Mouse (Mus musculus) megakaryocyte, adult 5-6 weeks (primary cell): Measurements from ENCODE around the gene Riiad1. TPM values are rescaled to one million over a fixed set of nuclear protein-coding genes. Genes with fewer than 3 reads are reported as not detected.

ENCODE experiments used
- ATAC-seq: 2 replicates; pipeline ENCODE4 v1.8.0; 2016; ENCODE audit warnings: mild to moderate bottlenecking, inconsistent platforms; ENCODE audit not compliant: poor library complexity, severe bottlenecking
- total RNA-seq, 2 experiments: library from RNA; stranded (forward) in 1 of 2; stranded (reverse) in 1 of 2; fragments of 153-499, 151-499 nt in 1 of 2; fragments of 221-1000, 200-1000 nt in 1 of 2; gene quantifications; 2 replicates each; pipeline versions ENCODE4 v1.2.3 to v1.2.4; 2015 to 2017

Gene Riiad1
- total RNA-seq, 2 experiments from 2014 or later: 1.1 TPM; not detected in 1

- no peak for ATAC-seq
Measured at GRCm38 (mm10) chr3:94465632-94466430, 14.3 kb downstream of the Riiad1 start.

GRCm38 (mm10) chr3:94463926-94464578 is 16.1 kb downstream of the Riiad1 start:
- no peak for ATAC-seq

DNA sequence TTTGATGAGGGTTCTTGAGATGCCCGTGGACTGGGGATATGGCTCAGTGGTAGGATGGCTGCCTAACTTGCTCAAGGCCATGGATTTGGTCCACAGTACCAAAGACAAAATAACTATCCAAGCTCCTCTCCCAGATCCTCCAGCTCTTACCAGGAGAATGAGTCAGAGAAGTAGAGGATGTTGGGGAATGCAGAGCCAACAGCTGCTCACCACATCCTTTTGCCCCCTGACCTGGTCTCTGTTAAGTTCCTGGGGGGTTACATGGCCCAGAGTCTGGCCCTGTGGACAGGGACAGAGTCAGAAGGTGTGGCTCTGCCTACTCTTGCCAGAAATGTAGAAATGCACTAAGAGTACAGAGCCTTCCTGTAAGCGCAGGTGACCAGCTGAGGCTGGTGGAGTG is 20.3 kb downstream of the Riiad1 start:
- ATAC-seq: no peak

GRCm38 (mm10) chr3:94457055-94457454 is 23.1 kb downstream of the Riiad1 start:
- ATAC-seq: no peak

DNA sequence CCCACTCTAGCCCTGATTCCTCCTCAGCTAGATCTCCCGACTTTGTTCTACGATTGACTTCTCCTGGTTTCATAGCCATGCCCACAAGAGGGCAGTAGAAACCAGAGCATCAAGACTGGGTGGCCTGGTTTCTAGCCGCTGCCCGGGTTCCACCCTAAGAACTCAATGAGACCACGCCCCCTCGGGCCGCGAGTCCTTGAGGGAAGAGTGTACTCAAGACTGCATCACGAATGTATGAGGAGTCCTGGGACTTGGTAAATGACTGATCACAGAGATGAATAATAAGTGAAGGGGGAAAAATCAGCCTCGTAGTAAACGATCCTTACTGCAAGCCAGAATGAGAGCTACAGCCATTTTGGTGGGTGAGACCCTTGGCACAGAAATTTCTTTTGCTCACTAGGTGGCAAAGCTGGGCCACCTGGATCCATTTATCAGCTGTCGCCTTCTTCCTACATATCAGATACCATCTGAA is 23.6 kb downstream of the Riiad1 start:
- peak; percentile 99 for ATAC-seq

DNA sequence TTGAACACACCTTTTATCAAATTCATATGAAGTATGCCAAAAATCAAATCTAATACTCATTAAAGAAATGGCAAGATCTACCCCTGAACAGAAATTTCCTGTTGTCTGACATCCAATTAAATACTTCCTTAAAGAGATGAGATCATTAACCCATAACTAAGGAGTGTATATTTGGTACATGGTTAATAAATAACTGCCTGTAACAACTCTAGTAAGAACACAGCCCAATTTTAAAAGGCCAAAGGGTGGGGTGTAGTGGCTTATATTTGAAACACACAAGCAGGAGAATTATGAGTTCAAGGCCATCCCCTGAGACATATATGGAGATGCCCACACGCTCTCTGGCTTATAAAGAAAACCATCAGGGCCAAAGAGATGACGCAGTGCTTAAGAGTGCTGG is 30.8 kb downstream of the Riiad1 start:
- ATAC-seq: no peak

GRCm38 (mm10) chr3:94443597-94443964 is 36.6 kb downstream of the Riiad1 start, which contains the start of gene Oaz3:
Oaz3 (minus strand) TSS chr3:94443915.
- no peak for ATAC-seq

- peak; percentile 98 for ATAC-seq
Measured at GRCm38 (mm10) chr3:94442951-94443596, 37.1 kb downstream of the Riiad1 start, which contains the start of gene Mrpl9. Mrpl9 (plus strand) TSS chr3:94443318.

- ATAC-seq: no peak
Measured at GRCm38 (mm10) chr3:94441182-94441581, 39.0 kb downstream of the Riiad1 start.

DNA sequence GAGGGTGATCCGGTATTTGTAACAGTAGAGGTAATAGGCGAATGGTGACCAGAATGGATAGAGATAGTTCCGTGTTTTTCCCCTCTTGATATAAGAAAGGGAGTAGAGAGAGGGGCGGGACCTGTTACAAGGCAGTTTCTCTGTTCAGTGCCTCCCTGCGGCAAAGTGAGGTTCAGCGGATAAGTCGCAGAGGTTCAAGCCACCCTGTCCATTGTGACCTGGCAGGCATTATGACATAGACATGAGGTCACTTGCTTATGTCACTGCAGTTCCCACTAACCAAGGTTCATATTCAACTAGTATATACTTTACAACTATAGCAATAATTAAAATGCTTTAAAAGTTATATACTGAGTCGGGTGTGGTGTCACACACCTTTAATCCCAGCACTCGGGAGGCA is 43.7 kb downstream of the Riiad1 start:
- no peak for ATAC-seq

DNA sequence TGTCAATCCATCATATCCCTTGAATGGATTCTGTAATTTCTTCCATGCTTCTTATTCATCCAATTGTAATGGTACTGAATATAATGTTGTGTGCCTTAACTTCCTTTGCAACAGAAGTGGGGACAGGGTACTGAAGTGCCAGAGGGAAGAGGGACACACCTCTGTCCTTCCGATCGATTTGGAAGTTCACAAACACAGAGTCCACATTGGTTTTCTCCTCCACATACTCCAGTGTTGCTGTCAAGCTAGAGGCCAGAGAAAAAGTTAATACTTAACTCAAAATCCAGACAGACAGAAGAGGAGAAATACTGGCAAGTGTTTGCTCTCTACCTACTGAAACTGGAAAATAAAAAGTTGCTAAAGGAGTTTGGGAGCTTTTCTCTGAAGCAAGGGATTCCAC is 45.8 kb downstream of the Riiad1 start:
- no peak for ATAC-seq

- no peak for ATAC-seq
Measured at GRCm38 (mm10) chr3:94430980-94431379, 49.2 kb downstream of the Riiad1 start.

Other genes starting within 250 kb of the Riiad1 start
- gene Gm4778, start 216.3 kb downstream of the Riiad1 start, total RNA-seq (2015): not detected in 2 replicates
- gene Gm4778, start 216.3 kb downstream of the Riiad1 start, total RNA-seq (2017): not detected in 2 replicates
- 2.9 and 3.5 TPM in 2 replicates for gene Them4, start 170.3 kb downstream of the Riiad1 start, total RNA-seq (2015)
- gene Them4, start 170.3 kb downstream of the Riiad1 start, total RNA-seq (2017): 1.8 and 2.9 TPM in 2 replicates
- gene Them5, start 138.2 kb downstream of the Riiad1 start, total RNA-seq (2015): not detected in 2 replicates
- not detected in 2 replicates for gene Them5, start 138.2 kb downstream of the Riiad1 start, total RNA-seq (2017)
- gene C2cd4d, start 117.9 kb downstream of the Riiad1 start, total RNA-seq (2015): not detected in 2 replicates
- gene C2cd4d, start 117.9 kb downstream of the Riiad1 start, total RNA-seq (2017): not detected in 2 replicates
- 0.16 and 0.55 TPM in 2 replicates for gene Rorc, start 107.5 kb downstream of the Riiad1 start, total RNA-seq (2015)
- gene Rorc, start 107.5 kb downstream of the Riiad1 start, total RNA-seq (2017): 0.18 and 0.45 TPM in 2 replicates
- gene Lingo4, start 81.8 kb downstream of the Riiad1 start, total RNA-seq (2015): not detected in 2 replicates
- not detected in 2 replicates for gene Lingo4, start 81.8 kb downstream of the Riiad1 start, total RNA-seq (2017)
- 2.2 and 4.8 TPM in 2 replicates for gene Tdrkh, start 67.1 kb downstream of the Riiad1 start, total RNA-seq (2015)
- 1.1 and 4.3 TPM in 2 replicates for gene Tdrkh, start 67.1 kb downstream of the Riiad1 start, total RNA-seq (2017)
- gene Mrpl9, start 37.0 kb downstream of the Riiad1 start, total RNA-seq (2015): 30.7 and 34.2 TPM in 2 replicates
- gene Mrpl9, start 37.0 kb downstream of the Riiad1 start, total RNA-seq (2017): 41.8 and 44.3 TPM in 2 replicates
- gene Oaz3, start 36.4 kb downstream of the Riiad1 start, total RNA-seq (2015): not detected in 2 replicates
- gene Oaz3, start 36.4 kb downstream of the Riiad1 start, total RNA-seq (2017): not detected in 2 replicates
- gene Celf3, start 2.0 kb downstream of the Riiad1 start, total RNA-seq (2015): not detected in 2 replicates
- gene Celf3, start 2.0 kb downstream of the Riiad1 start, total RNA-seq (2017): not detected in 2 replicates
- gene Snx27, start 102.4 kb upstream of the Riiad1 start, total RNA-seq (2015): 31.3 and 35.9 TPM in 2 replicates
- 33.8 and 39.8 TPM in 2 replicates for gene Snx27, start 102.4 kb upstream of the Riiad1 start, total RNA-seq (2017)
- gene Gm10972, start 162.8 kb upstream of the Riiad1 start, total RNA-seq (2015): not detected in 2 replicates
- not detected in 2 replicates for gene Gm10972, start 162.8 kb upstream of the Riiad1 start, total RNA-seq (2017)
- 0.80 and 1.1 TPM in 2 replicates for gene Tuft1, start 178.5 kb upstream of the Riiad1 start, total RNA-seq (2015)
- gene Tuft1, start 178.5 kb upstream of the Riiad1 start, total RNA-seq (2017): 0.85 and 2.1 TPM in 2 replicates
- not detected in 2 replicates for gene Selenbp2, start 213.2 kb upstream of the Riiad1 start, total RNA-seq (2015)
- not detected in 2 replicates for gene Selenbp2, start 213.2 kb upstream of the Riiad1 start, total RNA-seq (2017)